Mouse (Mus musculus) C2C12 (cell line): ENCODE results near the gene Isyna1.

Experiments
- CTCF ChIP-seq: IDR thresholded peaks from one replicate; pipeline ENCODE4 v1.5.1; 2011; ENCODE audit not compliant: control insufficient read depth, insufficient read depth, insufficient read length
- MAX ChIP-seq: IDR thresholded peaks from one replicate; pipeline ENCODE4 v1.6.1; 2011; ENCODE audit warnings: mild to moderate bottlenecking, control low read depth
- MYOD1 ChIP-seq: IDR thresholded peaks from one replicate; pipeline ENCODE4 v1.6.1; 2011; ENCODE audit warnings: low read depth; ENCODE audit not compliant: control insufficient read depth, insufficient read length

DNA sequence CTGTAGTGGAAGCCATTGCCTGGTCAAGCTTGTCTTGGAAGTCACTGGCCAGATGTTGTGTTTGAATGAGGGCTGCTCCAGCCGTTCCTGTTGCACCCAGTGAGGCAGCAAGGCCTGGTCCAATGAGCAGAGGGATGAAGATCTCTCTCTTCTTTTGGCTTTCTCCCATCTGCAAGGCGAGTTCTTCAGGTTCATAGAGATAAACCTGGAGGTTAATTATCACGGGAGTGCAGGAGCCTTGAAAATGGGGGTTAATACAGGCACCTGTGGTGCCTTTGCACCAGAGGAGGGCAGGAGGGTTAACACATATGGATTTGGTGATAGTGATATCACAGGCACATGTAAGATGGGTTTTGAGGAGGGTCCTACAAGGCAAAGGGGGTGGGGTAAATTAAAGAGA, 28.0 kb downstream of the Isyna1 start:
- TF ChIP-seq CTCF (no peak), MYOD1 (no peak), MAX (no peak)
